Mouse (Mus musculus) heart, embryonic 14.5 days (tissue): ENCODE measurements around the gene Fam110c. TPM values are rescaled to one million over a fixed set of nuclear protein-coding genes. Genes with fewer than 3 reads are reported as not detected.
A peak's percentile ranks its signal among the peaks of the same experiment; 100 is the strongest.
"Not testable (repeated sequence)": the region's sequence is repeated elsewhere in the genome, so short reads cannot be mapped to it uniquely, and the experiment has no call there.

ENCODE experiments used
- ATAC-seq: fragments of 200-750 bp; cut with Nextera tagmentation; 2 replicates; pipeline ENCODE4 v1.8.0; 2017; ENCODE audit warnings: low read depth, moderate TSS enrichment; ENCODE audit not compliant: insufficient number of reproducible peaks, insufficient read depth, low FRiP score
- H3K27ac ChIP-seq, 2 experiments: fragments of 200-500 bp in 1 of 2; fragments of 300-500 bp in 1 of 2; sonication (generic) in 1 of 2; replicated peaks in 1 of 2; 2 replicates each; pipeline ENCODE4 v1.5.1; 2012 to 2014; ENCODE audit warnings: low read depth in 2 of 2, low read length in 2 of 2, control low read depth in 1 of 2, mild to moderate bottlenecking in 1 of 2, mixed read lengths in 1 of 2; ENCODE audit not compliant: control insufficient read depth in 1 of 2, insufficient read depth in 1 of 2
- H3K27me3 ChIP-seq: fragments of 300-500 bp; sonication (generic); 2 replicates; pipeline ENCODE4 v1.6.1; 2014; ENCODE audit warnings: mild to moderate bottlenecking, low read length, control low read depth; ENCODE audit not compliant: control insufficient read depth, insufficient read depth
- H3K36me3 ChIP-seq: fragments of 300-500 bp; sonication (generic); 2 replicates; pipeline ENCODE4 v1.6.1; 2014; ENCODE audit warnings: mild to moderate bottlenecking, control low read depth, low read length, mixed read lengths; ENCODE audit not compliant: control insufficient read depth, insufficient read depth
- H3K4me1 ChIP-seq, 2 experiments: fragments of 200-500 bp in 1 of 2; fragments of 300-500 bp in 1 of 2; sonication (generic) in 1 of 2; 2 replicates each; pipeline ENCODE4 v1.6.1; 2012 to 2014; ENCODE audit warnings: low read length in 2 of 2, control low read depth in 1 of 2, mixed read lengths in 1 of 2; ENCODE audit not compliant: control insufficient read depth in 2 of 2, insufficient read depth in 2 of 2
- H3K4me2 ChIP-seq: fragments of 300-500 bp; sonication (generic); 2 replicates; pipeline ENCODE4 v1.6.1; 2014; ENCODE audit warnings: mild to moderate bottlenecking, low read length
- H3K4me3 ChIP-seq, 2 experiments: fragments of 200-500 bp in 1 of 2; fragments of 300-500 bp in 1 of 2; sonication (generic) in 1 of 2; 2 replicates each; pipeline ENCODE4 v1.5.1; 2012 to 2014; ENCODE audit warnings: low read length in 2 of 2, mild to moderate bottlenecking in 2 of 2, control low read depth in 1 of 2, low read depth in 1 of 2, moderate library complexity in 1 of 2; ENCODE audit not compliant: control insufficient read depth in 1 of 2, insufficient read depth in 1 of 2
- H3K9ac ChIP-seq: fragments of 300-500 bp; sonication (generic); 2 replicates; pipeline ENCODE4 v1.6.1; 2014; ENCODE audit warnings: mild to moderate bottlenecking, low read length
- H3K9me3 ChIP-seq: fragments of 300-500 bp; sonication (generic); 2 replicates; pipeline ENCODE4 v1.6.1; 2016; ENCODE audit warnings: low read length, control low read depth; ENCODE audit not compliant: control insufficient read depth
- WGBS: fragments of 180-500 bp; shearing (Covaris S2); extraction: QIAGEN DNeasy Blood & Tissue Kit; methylation state at CpG from one replicate; pipeline ENCODE4 v1.1.7; 2014; 5-methylcytosine and 5-hydroxymethylcytosine counted together
- polyA plus RNA-seq: library from polyadenylated mRNA; unstranded; fragments of >200 nt; fragmentation: Nextera tagmentation; extraction: Ambion mirVana; gene quantifications from 2 replicates; pipeline ENCODE4 v1.2.1, GENCODE M21; 2014

Gene Fam110c
- polyA plus RNA-seq, 1 experiment from 2014 or later = 2.4 TPM

DNA sequence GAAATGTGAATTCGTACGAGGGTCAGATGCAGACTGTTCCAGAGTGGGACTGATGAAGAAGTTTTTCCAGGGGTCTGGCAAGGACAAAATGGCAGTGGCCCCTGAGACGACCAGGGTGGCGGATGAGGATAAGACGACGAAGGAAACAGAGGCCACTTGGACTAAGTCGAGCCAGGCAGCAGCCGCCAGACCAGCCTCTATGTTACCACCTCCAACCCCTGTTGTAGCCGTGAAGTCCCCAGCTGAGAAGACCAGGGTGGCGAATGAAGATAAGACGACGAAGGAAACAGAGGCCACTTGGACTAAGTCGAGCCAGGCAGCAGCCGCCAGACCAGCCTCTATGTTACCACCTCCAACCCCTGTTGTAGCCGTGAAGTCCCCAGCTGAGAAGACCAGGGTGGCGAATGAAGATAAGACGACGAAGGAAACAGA lies 710 bp downstream of the Fam110c start:
- not testable (repeated sequence) for H3K27ac ChIP-seq
- peaks cover 30% of the 10 kb centered on the region for H3K27me3 ChIP-seq

DNA sequence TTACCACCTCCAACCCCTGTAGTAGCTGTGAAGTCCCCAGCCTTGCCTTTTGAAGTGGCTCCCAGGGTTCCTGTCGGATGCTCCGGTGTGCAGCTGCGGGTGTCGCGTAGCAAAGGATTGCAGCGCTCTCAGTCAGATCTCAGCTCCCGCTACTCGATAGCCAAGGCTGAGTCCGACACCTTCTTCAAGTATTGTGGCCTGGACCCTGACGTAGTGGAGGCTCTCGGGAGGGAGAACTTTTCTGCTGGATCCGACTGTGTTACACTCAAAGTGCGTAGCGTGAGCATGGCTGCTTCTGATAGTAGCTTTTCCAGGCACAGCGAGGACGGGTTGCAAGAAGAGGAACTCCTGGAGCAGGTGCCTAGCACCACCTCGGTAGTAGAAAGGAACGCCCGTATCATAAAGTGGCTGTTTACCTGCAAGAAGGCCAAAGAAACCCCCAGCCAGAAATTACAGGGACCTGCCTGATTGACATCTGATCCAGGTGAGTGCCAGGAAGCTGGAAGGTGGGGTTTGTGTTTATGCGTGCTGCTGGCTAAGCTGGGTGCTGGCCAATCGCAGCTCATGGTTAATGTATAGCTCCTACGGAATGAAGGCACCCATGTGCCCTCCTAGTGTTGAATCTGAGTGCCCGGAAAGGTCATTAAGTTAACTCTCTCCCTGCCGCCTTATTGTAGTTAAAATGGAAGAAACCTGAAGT lies 1.3 kb downstream of the Fam110c start:
- no peak for ATAC-seq

More for the DNA sequence above, 710 bp downstream of the Fam110c start:
- not testable (repeated sequence) for H3K9me3 ChIP-seq, H3K4me1 ChIP-seq, H3K36me3 ChIP-seq, ATAC-seq
- peak overlapping the region; percentile 54 to 58 for H3K4me3 ChIP-seq
- 0% methylated on average over 15 of the region's 18 CpGs for WGBS
- peak overlapping the region; percentile 71 for H3K9ac ChIP-seq
- peak overlapping the region; percentile 99 for H3K4me2 ChIP-seq

DNA sequence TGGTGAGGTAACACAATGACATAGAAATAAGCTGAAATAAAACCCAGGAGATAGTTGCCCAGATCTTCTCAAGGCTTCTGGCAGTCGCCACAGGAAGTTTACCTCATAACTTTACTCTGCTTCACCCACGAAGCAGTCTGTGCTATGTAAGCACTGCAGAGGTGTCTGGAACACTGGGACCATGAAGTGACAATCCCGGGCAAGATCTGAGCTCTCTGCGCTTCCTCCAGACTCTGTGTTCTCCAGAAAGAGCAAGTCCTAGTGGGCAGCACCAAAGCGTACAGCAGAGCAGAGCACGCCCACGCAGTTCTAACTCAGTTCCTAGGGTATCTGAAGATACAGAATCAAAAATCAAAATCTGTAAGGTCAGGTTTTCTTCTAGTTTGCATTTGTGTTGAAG lies 3.4 kb downstream of the Fam110c start:
- Histone ChIP-seq H3K27me3 (peaks cover 30% of the 10 kb centered on the region), H3K9ac (no peak overlapping the region), H3K36me3 (no peaks in the 10 kb centered on the region), H3K4me1 (peaks cover 8 to 18% of the 10 kb centered on the region in 2 experiments), H3K4me2 (no peak overlapping the region), H3K27ac (no peak overlapping the region), H3K4me3 (no peak overlapping the region), H3K9me3 (no peaks in the 10 kb centered on the region)
- 62% methylated on average over 7 of the region's 7 CpGs for WGBS
- no peak for ATAC-seq

More for the DNA sequence above, 1.3 kb downstream of the Fam110c start:
- 2% methylated on average over 24 of the region's 24 CpGs for WGBS
- Histone ChIP-seq H3K4me2 (peak overlapping the region; percentile 99), H3K4me1 (peaks cover 5 to 8% of the 10 kb centered on the region in 2 experiments; a peak in 3 of 4 replicates), H3K27me3 (peaks cover 30% of the 10 kb centered on the region), H3K9me3 (no peaks in the 10 kb centered on the region), H3K27ac (no peak overlapping the region), H3K36me3 (no peaks in the 10 kb centered on the region), H3K4me3 (peak overlapping the region; percentile 52 to 58), H3K9ac (peak overlapping the region; percentile 57)

DNA sequence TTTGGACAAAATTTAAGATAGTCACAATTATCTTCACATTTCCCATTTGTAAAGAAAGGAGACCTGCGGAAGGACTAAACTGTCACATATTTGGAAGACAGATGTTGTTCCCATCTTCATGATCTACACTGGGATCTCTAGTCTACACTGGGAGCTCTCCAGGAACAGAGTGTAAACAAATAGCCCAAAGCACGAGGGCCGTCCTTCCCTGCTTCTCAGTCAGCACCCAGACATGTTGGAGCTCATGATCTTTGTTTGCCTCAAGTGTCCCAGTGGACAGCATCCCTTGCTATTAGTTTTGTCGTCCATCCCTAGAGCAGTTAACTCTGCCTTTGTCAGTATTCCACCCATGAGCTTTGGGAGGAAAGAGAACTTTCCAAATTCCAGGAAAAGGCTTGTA lies 4.4 kb downstream of the Fam110c start:
- Histone ChIP-seq H3K36me3 (no peaks in the 10 kb centered on the region), H3K27ac (no peak overlapping the region), H3K4me2 (no peak overlapping the region), H3K4me1 (peaks cover 11 to 22% of the 10 kb centered on the region in 2 experiments), H3K4me3 (no peak overlapping the region), H3K27me3 (peaks cover 28% of the 10 kb centered on the region), H3K9ac (no peak overlapping the region), H3K9me3 (no peaks in the 10 kb centered on the region)
- 60% methylated on average over 4 of the region's 4 CpGs for WGBS
- ATAC-seq = no peak

DNA sequence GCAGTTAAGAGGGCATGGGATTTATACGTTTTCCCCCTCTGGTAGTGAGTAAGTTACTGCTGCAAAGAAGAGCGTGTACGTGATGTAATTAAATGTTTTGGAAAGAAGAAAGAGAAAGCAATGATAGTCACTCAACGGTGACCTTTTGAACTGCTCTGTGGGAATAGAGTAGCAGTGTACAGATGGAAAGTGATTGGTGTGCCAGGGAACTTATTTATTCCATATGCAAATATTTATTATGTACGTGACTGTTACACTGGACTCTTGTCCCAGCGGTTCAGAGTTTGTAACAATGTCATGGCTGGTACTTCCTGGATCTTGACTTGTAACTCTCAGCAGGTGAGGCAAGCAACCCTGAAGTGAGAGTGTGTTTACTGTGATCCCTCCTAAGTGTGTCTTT lies 6.7 kb downstream of the Fam110c start:
- Histone ChIP-seq H3K4me3 (no peak overlapping the region), H3K4me2 (no peak overlapping the region), H3K9ac (no peak overlapping the region), H3K27me3 (peaks cover 11% of the 10 kb centered on the region), H3K4me1 (peaks cover 3 to 22% of the 10 kb centered on the region in 2 experiments), H3K9me3 (no peaks in the 10 kb centered on the region), H3K36me3 (no peaks in the 10 kb centered on the region), H3K27ac (no peak overlapping the region)
- WGBS = 78% methylated on average over 6 of the region's 6 CpGs
- ATAC-seq = no peak

DNA sequence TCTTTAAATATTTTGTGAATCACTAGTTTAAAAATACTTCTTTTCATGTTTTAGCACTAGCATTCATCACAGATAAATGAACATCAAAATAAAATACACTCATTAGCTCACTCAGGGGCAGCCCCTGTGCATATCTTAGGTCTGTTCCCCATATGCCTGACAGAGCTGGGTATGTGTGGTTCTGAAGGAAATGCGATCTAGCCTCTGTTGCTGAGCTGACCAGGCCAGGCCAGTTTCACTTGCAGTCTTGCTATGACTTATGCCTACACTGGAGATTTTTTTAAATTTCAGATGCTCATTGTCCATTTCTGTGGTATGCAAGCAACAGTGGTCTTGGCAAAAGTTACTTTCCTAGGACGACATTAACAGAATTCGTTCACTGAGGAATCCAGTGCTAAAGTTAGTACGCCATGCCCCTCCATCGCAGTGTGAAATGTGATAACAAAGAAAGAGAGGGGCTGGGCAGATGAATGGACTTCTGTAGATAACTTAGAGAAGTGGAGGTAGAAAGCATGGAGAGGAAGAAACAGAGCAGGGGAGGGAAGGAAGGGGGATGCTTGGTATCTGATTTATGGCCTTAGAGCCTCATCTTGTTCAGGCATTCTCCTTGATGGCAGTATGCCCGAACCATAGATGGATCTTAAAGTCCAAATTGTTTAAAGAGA lies 7.4 kb downstream of the Fam110c start:
- 0 out of 2 replicates have a peak, but pooled peaks cover 4% of the 10 kb centered on the region for H3K27me3 ChIP-seq
- 38% methylated on average over 6 of the region's 6 CpGs for WGBS
- no peak overlapping the region for H3K27ac ChIP-seq
- no peaks in the 10 kb centered on the region for H3K36me3 ChIP-seq
- H3K4me2 ChIP-seq = 0 out of 2 replicates have a peak overlapping the region, but pooled peaks have one; percentile 5
- no peak overlapping the region for H3K9ac ChIP-seq
- H3K4me1 ChIP-seq = peaks cover 3 to 22% of the 10 kb centered on the region in 2 experiments
- no peak for ATAC-seq
- no peaks in the 10 kb centered on the region for H3K9me3 ChIP-seq
- H3K4me3 ChIP-seq = no peak overlapping the region

DNA sequence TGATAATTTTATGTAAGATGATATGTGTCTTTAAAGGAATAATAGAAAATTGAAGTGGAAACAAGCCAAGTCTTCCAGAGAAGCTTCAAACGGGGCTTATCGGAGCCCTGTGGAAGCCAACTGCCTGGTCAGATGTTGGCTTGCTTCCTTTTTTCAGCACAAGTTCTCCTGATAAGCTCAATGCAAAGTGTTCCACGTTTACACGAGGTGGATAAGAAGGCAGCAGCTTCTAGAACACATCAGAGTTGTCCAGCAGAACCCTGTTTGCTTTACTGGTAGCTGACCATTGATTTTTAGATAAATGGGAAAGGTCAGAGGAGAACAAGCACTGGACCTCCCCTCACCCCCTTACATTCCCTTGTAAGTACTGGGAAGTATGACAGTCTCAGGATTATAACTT lies 9.3 kb downstream of the Fam110c start:
- Histone ChIP-seq H3K27ac (no peak overlapping the region; a peak in 1 of 4 replicates), H3K4me1 (peaks cover 3 to 22% of the 10 kb centered on the region in 2 experiments), H3K36me3 (no peaks in the 10 kb centered on the region), H3K4me3 (no peak overlapping the region), H3K9me3 (no peaks in the 10 kb centered on the region), H3K4me2 (no peak overlapping the region), H3K27me3 (no peaks in the 10 kb centered on the region), H3K9ac (no peak overlapping the region)
- ATAC-seq = no peak
- WGBS = 15% methylated on average over 4 of the region's 4 CpGs
